Mouse (Mus musculus) bone marrow macrophage, adult 2 months (primary cell): ENCODE data around the gene Ift46.

Source experiments
- CTCF ChIP-seq: IDR thresholded peaks from 2 replicates; pipeline ENCODE4 v1.5.1; 2012; ENCODE audit warnings: low read depth, mild to moderate bottlenecking, low read length, moderate library complexity
- POLR2A ChIP-seq: IDR thresholded peaks from 2 replicates; pipeline ENCODE4 v1.6.1; 2012; ENCODE audit warnings: mild to moderate bottlenecking, low read depth, low read length, borderline replicate concordance

DNA sequence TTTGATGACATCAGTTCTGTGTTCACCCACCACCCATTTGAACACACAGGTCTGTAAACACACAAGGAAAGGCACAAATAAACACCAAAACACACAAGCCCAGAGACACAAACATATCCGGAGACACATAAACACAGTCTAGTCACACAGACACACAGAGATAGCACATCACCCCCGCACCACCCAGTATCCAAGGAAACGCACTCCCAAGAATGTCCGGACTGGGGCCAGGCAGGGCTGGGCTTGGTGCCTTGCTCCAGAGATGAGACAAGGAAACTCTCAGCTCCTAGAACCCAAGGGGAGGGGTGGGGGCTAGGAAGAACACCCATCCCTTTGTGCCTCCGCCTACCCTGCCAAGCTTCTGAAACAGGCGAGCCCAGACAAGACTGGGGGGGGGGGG is 43.5 kb upstream of the Ift46 start:
- no peak for TF ChIP-seq CTCF
- no peak for TF ChIP-seq POLR2A
